In genomic region chr1:151686696-151687095, GRCm38 (mm10) we compare ENCODE assay signal across 9 mouse cellular contexts.
DNase-seq lines count a peak whose midpoint lies in the region; ATAC-seq and TF ChIP-seq lines count a peak whose summit lies in the region.
"Had no signal": no experiment of that assay in that cellular context is flagged by ENCODE, and none has a peak within 500 bp of the region (broad histone marks: within the 10 kb centered on the region; RNA-seq: fewer than 3 reads in every experiment).

No protein-coding gene starts in this region.

- ATAC-seq in kidney, postnatal 0 days (replicated peaks; ENCODE audit: low FRiP score, low read depth): peak; percentile 58; the same call in 1 of the 2 replicates
- no peak for ATAC-seq in embryonic facial prominence, embryonic 12.5 days (ENCODE audit: insufficient number of reproducible peaks, insufficient read depth, low FRiP score, low TSS enrichment)
- ATAC-seq in heart, embryonic 15.5 days (replicated peaks; ENCODE audit: insufficient number of reproducible peaks, insufficient read depth, low FRiP score, low read depth): peak; percentile 83
- ATAC-seq in hindbrain, embryonic 11.5 days (ENCODE audit: low FRiP score): no peak
- ATAC-seq in megakaryocyte-erythroid progenitor cell, adult 5-6 weeks (replicated peaks; ENCODE audit: low FRiP score, low TSS enrichment, poor library complexity, severe bottlenecking): no peak

- TF ChIP-seq CTCF in kidney, postnatal 0 days (IDR thresholded peaks at IDR 0.05; ENCODE audit: low read depth): no peak

- H3K9me3 ChIP-seq in kidney, postnatal 0 days (replicated peaks; ENCODE audit: low read length): no peaks in the 10 kb centered on the region
- no peaks in the 10 kb centered on the region for H3K9me3 ChIP-seq in embryonic facial prominence, embryonic 12.5 days
- no peaks in the 10 kb centered on the region for H3K9me3 ChIP-seq in heart, embryonic 15.5 days (replicated peaks)
- no peaks in the 10 kb centered on the region for H3K9me3 ChIP-seq in megakaryocyte, embryonic 14.5 days
- no peaks in the 10 kb centered on the region for H3K9me3 ChIP-seq in hindbrain, embryonic 11.5 days (ENCODE audit: control insufficient read depth, low read length)
- H3K9me3 ChIP-seq: neural tube, embryonic 13.5 days had no signal

- H3K4me3 ChIP-seq in kidney, postnatal 0 days (replicated peaks; ENCODE audit: low read depth, low read length): no peak overlapping the region
- no peak overlapping the region for H3K4me3 ChIP-seq in embryonic facial prominence, embryonic 12.5 days
- no peak overlapping the region for H3K4me3 ChIP-seq in heart, embryonic 15.5 days
- H3K4me3 ChIP-seq in megakaryocyte, embryonic 14.5 days (replicated peaks): peak overlapping the region; percentile 33
- H3K4me3 ChIP-seq in hindbrain, embryonic 11.5 days (ENCODE audit: low read depth, low read length): no peak overlapping the region
- H3K4me3 ChIP-seq: neural tube, embryonic 13.5 days had no signal

- H3K36me3 ChIP-seq in kidney, postnatal 0 days (ENCODE audit: insufficient read depth, low read length): no peaks in the 10 kb centered on the region
- no peaks in the 10 kb centered on the region for H3K36me3 ChIP-seq in embryonic facial prominence, embryonic 12.5 days
- H3K36me3 ChIP-seq in heart, embryonic 15.5 days: no peaks in the 10 kb centered on the region
- no peaks in the 10 kb centered on the region for H3K36me3 ChIP-seq in megakaryocyte, embryonic 14.5 days (replicated peaks; ENCODE audit: low read length)
- H3K36me3 ChIP-seq in hindbrain, embryonic 11.5 days (ENCODE audit: control insufficient read depth, insufficient read depth, low read length): no peaks in the 10 kb centered on the region
- H3K36me3 ChIP-seq: neural tube, embryonic 13.5 days had no signal

- H3K9ac ChIP-seq in kidney, postnatal 0 days (ENCODE audit: low read depth, low read length): no peak overlapping the region
- H3K9ac ChIP-seq in embryonic facial prominence, embryonic 12.5 days: no peak overlapping the region
- no peak overlapping the region for H3K9ac ChIP-seq in heart, embryonic 15.5 days
- H3K9ac ChIP-seq in hindbrain, embryonic 11.5 days (ENCODE audit: low read depth, low read length): no peak overlapping the region
- H3K9ac ChIP-seq: neural tube, embryonic 13.5 days had no signal

- no peak overlapping the region for H3K27ac ChIP-seq in kidney, postnatal 0 days
- H3K27ac ChIP-seq in embryonic facial prominence, embryonic 12.5 days: 0 out of 2 replicates have a peak overlapping the region, but pooled peaks have one; percentile 25
- peak overlapping the region; percentile 81 for H3K27ac ChIP-seq in heart, embryonic 15.5 days
- H3K27ac ChIP-seq in hindbrain, embryonic 11.5 days (ENCODE audit: low read depth, low read length): no peak overlapping the region
- H3K27ac ChIP-seq: neural tube, embryonic 13.5 days had no signal

- no peaks in the 10 kb centered on the region for H3K27me3 ChIP-seq in kidney, postnatal 0 days (ENCODE audit: insufficient read depth, low read length)
- H3K27me3 ChIP-seq in embryonic facial prominence, embryonic 12.5 days: no peaks in the 10 kb centered on the region
- no peaks in the 10 kb centered on the region for H3K27me3 ChIP-seq in heart, embryonic 15.5 days
- no peaks in the 10 kb centered on the region for H3K27me3 ChIP-seq in megakaryocyte, embryonic 14.5 days (replicated peaks)
- no peaks in the 10 kb centered on the region for H3K27me3 ChIP-seq in hindbrain, embryonic 11.5 days (ENCODE audit: control insufficient read depth, insufficient read depth, low read length)
- H3K27me3 ChIP-seq: neural tube, embryonic 13.5 days had no signal

- 0 out of 2 replicates have a peak, but pooled peaks cover 10% of the 10 kb centered on the region for H3K4me1 ChIP-seq in kidney, postnatal 0 days (replicated peaks; ENCODE audit: insufficient read depth, low read length)
- peaks cover 24% of the 10 kb centered on the region for H3K4me1 ChIP-seq in embryonic facial prominence, embryonic 12.5 days
- peaks cover 34% of the 10 kb centered on the region for H3K4me1 ChIP-seq in heart, embryonic 15.5 days (replicated peaks)
- peaks cover 50% of the 10 kb centered on the region for H3K4me1 ChIP-seq in megakaryocyte, embryonic 14.5 days
- H3K4me1 ChIP-seq in hindbrain, embryonic 11.5 days (replicated peaks; ENCODE audit: control insufficient read depth, insufficient read depth, low read length): no peaks in the 10 kb centered on the region

- DNase-seq in kidney, postnatal 0 days (ENCODE audit: low spot score): peak; percentile 78
- DNase-seq in kidney, postnatal 14 days: no peak
- no peak for DNase-seq in hindbrain, embryonic 11.5 days (ENCODE audit: low spot score)
- DNase-seq in layer of hippocampus, postnatal 10 days (ENCODE audit: low spot score in 2 of 2): no peak

- 12% methylated on average over 8 of the region's 8 CpGs for WGBS in kidney, postnatal 0 days
- 15% methylated on average over 8 of the region's 8 CpGs for WGBS in embryonic facial prominence, embryonic 12.5 days
- WGBS in heart, embryonic 15.5 days: 15% methylated on average over 8 of the region's 8 CpGs
- WGBS in hindbrain, embryonic 11.5 days: 61% methylated on average over 8 of the region's 8 CpGs

- H3K4me2 ChIP-seq in kidney, postnatal 0 days (ENCODE audit: low read length): no peak overlapping the region; the same call in 1 of the 2 replicates
- peak overlapping the region; percentile 12; the same call in 1 of the 2 replicates for H3K4me2 ChIP-seq in embryonic facial prominence, embryonic 12.5 days (replicated peaks)
- peak overlapping the region; percentile 42 for H3K4me2 ChIP-seq in heart, embryonic 15.5 days
- no peak overlapping the region for H3K4me2 ChIP-seq in hindbrain, embryonic 11.5 days (replicated peaks; ENCODE audit: low read depth, low read length)
- H3K4me2 ChIP-seq: neural tube, embryonic 13.5 days had no signal

Comparison
In these comparisons a context has a peak if more than half of its experiments do, and no peak if none do; other contexts are left out.
1. ATAC-seq: peak in kidney, postnatal 0 days (single experiment) and heart, embryonic 15.5 days (single experiment); none in embryonic facial prominence, embryonic 12.5 days (single experiment), hindbrain, embryonic 11.5 days (single experiment) and megakaryocyte-erythroid progenitor cell, adult 5-6 weeks (single experiment).
2. H3K27ac ChIP-seq: peak in embryonic facial prominence, embryonic 12.5 days (single experiment) and heart, embryonic 15.5 days (single experiment); none in kidney, postnatal 0 days (single experiment) and hindbrain, embryonic 11.5 days (single experiment).
3. H3K4me2 ChIP-seq: peak in embryonic facial prominence, embryonic 12.5 days (single experiment) and heart, embryonic 15.5 days (single experiment); none in kidney, postnatal 0 days (single experiment) and hindbrain, embryonic 11.5 days (single experiment).